Mouse (Mus musculus): ENCODE data around the gene Zfp963.
A peak's percentile ranks its signal among the peaks of the same experiment; 100 is the strongest.
"Not testable (repeated sequence)": the region's sequence is repeated elsewhere in the genome, so short reads cannot be mapped to it uniquely, and the experiment has no call there.

Zfp963 gene

DNA sequence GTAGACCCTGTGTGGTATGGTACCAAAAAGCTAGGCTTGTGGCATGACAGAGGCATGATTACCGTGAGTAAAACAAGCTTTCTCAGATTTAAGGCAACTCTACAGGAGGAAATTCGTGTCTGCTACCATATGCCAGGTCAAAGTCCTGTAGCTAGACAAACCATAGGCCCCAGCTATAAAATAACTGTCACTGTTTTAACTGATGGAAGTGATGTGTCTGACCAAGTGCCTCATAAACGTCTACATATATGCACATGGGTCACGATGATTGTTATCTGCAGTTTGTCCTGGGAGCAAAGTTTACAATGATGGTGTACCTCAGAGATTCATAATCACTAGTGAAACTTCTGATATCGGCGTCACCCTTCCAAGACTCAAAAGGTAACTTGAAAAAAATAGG, 9.0 kb downstream of the Zfp963 start:
- no peak for DNase-seq (ENCODE audit: low spot score in 2 of 2)

GRCm38 (mm10) chr8:69735495-69735894, 14.3 kb downstream of the Zfp963 start:
- DNase-seq (ENCODE audit: low spot score in 2 of 2) = no peak

DNA sequence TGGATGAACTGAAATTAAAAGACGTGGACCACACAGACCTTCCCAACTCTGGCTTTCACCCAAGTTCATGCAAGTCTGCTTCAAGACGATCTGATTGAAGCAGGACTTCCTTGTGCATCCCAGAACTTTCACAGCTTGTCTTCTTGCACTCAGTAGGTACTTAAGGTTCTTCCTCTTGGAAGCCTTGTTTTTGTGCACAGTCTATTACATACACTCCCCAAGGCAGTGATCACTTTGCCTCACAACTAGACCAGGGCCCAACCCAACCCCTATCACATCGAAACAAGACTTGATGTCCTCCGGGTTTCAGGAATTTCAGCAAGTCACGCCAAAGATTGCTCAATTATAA, 32.6 kb downstream of the Zfp963 start:
- no peak for DNase-seq (ENCODE audit: low spot score in 2 of 2)

DNA sequence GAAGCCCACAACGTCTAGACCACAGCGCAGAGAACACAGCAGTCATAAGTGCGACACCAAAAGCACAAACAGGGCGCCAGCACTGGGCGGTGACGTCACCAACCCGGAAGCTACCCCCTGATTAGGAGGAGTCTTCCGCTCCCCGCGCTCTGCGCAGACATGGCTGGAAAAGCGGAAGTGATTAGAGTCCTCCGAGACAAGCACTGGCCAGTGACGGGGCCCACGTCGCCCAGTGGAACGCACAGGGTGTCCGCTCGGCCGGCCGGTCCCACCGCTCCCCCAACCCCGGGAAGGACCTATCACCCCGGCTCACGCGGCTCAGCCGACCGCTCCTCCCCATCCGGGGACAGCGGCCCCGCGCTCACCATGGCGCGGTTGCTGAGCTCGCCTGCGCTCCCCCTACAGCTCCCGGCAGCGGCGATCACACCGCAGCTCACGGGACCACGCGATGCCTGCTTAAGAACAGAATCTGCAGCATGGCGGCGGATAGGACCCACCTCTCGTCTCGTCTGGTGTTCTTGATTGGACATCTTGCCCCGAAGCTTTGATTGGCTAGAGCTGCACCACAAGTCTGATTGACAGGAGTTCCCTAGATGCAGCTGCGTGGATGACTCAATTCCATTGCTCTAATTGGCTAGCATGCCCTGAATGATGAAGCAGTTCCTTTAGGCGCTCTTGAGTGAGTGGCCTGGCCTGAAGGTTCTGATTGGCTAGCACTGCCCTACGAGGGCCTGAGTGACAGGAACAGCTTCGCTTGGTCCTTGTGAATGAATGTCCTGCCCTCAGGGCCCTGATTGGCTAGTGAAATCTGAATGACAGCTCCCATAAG, 33.2 kb downstream of the Zfp963 start:
- peak; percentile 76 to 94 for DNase-seq (ENCODE audit: low spot score in 2 of 2)

DNA sequence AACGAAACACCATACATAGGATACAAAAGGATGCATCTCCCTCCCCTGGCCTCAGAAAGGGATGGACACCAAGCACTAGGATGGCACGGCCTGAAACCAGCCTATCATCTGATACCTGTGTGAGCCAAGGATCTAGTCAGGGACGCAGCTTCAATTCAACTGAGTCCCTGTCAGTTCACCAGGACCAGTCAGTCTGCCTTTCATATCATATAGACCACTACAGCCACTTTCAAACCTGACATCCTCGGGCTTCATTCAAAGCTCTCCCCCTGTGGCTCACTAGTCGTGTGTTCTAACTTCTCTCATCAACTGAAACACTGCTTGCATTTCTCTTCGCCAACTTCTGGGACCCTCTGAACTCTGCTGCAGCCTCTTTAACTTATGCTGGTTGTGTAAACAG, 34.4 kb downstream of the Zfp963 start:
- no peak for DNase-seq (ENCODE audit: low spot score in 2 of 2)

DNA sequence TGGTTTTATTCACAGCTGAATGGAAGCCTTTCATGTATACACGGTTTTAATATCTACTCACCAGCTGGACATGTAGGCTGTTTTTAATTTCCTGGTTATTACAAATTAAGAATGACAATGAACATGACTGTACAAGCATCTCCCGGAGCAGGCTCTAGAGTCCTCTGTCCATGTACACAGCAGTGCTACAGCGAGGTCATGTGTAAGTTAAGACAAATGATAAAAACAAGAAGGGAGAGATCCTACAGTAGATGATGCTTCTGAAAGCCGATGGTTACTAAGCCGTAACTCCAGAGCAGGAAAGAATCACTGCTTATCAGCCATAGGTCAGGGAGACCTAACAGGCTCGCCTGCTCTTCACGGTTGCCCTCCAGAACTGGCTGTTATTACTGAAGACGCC, 36.3 kb downstream of the Zfp963 start:
- no peak for DNase-seq (ENCODE audit: low spot score in 2 of 2)

DNA sequence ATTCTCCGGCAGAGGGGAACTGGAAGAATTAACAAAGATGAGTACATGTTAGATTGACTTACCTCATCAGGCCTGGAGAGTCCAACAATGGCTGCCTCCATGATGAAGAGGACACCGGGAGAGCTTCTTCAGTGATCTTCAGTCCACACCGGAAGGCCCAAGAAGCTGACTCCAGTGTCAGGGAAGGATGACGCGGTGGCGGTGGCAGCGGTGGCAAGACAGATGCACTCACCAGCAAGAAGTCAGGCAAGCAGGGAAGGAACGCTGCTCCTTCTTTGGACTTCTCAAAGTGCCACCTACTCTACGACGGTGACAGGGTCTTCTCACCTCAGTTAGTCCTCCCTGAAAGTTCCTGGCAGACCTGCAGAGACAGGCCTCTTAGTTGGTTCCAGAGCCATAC, 39.1 kb downstream of the Zfp963 start, which contains the start of gene Zfp869:
Zfp869 (minus strand) TSS at position 101 of the 400 bp plus-strand sequence.
- DNase-seq (ENCODE audit: low spot score in 2 of 2) = not testable (repeated sequence)

DNA sequence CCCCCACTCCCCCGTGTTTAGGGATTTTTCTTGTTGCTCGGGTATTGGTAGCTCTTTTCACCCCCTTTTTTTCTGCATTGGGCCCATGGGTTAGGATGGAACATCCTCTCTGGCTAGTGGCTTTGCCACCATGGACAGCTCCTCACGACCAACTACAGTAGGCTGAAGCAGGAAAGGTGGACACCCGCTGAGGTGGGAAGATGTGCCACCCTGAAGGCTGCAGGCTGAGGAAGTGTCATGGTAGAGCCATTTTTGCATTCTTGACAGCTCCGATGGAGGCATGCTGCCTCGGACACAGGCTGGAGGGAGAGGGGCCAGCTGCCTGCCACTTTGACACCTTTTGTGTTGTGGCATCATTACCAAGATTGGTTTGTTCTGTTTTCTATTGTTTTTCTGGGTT, 48.0 kb downstream of the Zfp963 start:
- DNase-seq (ENCODE audit: low spot score in 2 of 2) = no peak

Data from urinary bladder, adult 18-20 months (tissue).